Mouse (Mus musculus) splenic B cell, adult 2 months (primary cell): ENCODE measurements at regions not wholly inside any gene's neighbourhood (a gene's known extent, or its start where the extent isn't known, plus 50 kb on each side); places are given as distances from the start of the nearest gene placed in this dataset.
A peak's percentile ranks its signal among the peaks of the same experiment; 100 is the strongest.

Experiments
- DNase-seq: peaks from one replicate; pipeline ENCODE4 v3.0.0-alpha.2; 2011; ENCODE audit warnings: low read depth, low spot score
- H3K27me3 ChIP-seq: 2 replicates; pipeline ENCODE4 v1.6.1; 2012; ENCODE audit warnings: mild to moderate bottlenecking, low read length, moderate library complexity, mixed read lengths; ENCODE audit not compliant: control insufficient read depth, poor library complexity, insufficient read depth, severe bottlenecking
- H3K36me3 ChIP-seq: 2 replicates; pipeline ENCODE4 v1.6.1; 2012; ENCODE audit warnings: mild to moderate bottlenecking, low read length, moderate library complexity, mixed read lengths; ENCODE audit not compliant: control insufficient read depth, poor library complexity, insufficient read depth, severe bottlenecking

GRCm38 (mm10) chr10:42107437-42108293, 89.4 kb upstream of the Armc2 start:
- no peak for DNase-seq
- Histone ChIP-seq H3K36me3 (no peaks in the 10 kb centered on the region), H3K27me3 (no peaks in the 10 kb centered on the region)

DNA sequence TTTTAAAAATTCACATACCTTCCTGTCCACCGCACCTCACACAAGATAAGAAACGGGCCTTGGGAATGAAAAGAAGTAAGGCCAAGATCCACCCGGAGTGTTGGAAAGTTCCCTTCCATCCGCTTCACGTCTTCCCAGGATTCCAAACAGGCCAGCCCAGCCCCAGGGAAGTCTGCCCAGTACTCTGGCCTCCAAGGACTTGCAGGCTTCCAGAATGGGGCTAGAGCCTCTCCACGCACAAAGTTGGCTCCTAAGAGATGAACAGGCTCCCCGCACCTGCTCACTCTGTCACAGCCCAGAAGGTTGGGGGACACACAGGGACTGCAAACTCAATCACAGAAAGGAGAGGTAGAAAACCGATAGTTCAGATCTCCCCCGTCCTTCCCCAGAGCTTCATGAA, 88.4 kb upstream of the Armc2 start:
- Histone ChIP-seq H3K36me3 (no peaks in the 10 kb centered on the region), H3K27me3 (no peaks in the 10 kb centered on the region)
- no peak for DNase-seq

DNA sequence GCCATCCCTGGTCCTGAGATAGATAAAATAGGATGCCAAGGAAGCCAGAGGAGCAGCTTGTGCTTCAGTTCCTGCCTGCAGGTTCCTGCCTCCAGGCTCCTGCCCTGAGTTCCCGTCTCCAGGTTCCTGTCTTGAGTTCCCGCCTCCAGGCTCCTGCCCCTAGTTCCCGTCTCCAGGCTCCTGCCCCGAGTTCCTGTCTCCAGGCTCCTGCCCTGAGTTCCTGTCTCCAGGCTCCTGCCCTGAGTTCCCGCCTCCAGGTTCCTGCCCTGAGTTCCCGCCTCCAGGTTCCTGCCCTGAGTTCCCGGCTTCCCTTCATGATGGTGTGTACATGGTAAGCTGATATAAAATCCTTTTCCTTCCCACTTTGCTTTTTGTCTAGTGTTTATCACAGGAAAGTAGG, 86.8 kb upstream of the Armc2 start:
- no peak for DNase-seq
- H3K36me3 ChIP-seq, result no peaks in the 10 kb centered on the region

GRCm38 (mm10) chr10:42102320-42102719, 84.1 kb upstream of the Armc2 start:
- DNase-seq, result no peak
- Histone ChIP-seq H3K27me3 (no peaks in the 10 kb centered on the region), H3K36me3 (no peaks in the 10 kb centered on the region)

More for the DNA sequence above, 86.8 kb upstream of the Armc2 start:
- H3K27me3 ChIP-seq, result no peaks in the 10 kb centered on the region

DNA sequence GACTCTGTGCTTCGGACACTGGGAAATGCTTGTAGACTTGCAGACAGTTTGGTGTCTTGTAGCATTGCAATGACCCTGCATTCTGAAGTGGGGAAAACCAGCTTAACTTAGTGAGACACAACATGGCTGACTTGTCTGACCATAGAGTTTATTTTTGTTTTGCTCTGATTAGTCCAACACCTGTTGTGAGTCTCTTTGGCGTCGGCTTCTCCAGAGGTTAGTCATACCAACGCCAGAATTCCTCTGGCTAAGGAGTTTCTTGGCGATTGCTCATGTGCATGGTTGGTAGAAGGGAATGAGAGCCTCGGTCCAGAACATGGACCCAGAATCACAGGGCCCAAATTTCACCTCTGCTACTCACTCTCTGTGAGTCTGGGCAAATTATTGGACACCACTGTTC, 82.9 kb upstream of the Armc2 start:
- H3K27me3 ChIP-seq, result no peaks in the 10 kb centered on the region
- no peak for DNase-seq
- no peaks in the 10 kb centered on the region for H3K36me3 ChIP-seq

DNA sequence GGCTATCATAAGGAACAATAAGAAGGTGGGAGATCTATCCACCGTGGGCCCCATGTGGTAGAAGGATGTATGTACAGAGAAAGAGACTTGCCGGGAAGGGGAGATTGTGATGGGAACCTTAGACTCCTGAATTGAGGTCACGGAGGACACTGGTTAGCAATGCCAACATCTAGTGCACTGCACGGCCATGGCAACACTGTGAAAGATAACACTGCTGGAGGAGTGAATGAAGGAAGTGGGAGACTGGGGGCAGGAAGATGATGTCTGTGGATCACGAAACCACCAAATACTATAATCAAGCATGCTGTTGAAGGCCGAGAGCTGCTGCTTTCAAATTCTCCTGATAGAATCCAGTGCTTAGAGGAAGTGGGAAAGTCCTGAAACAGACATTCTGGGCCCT, 78.7 kb upstream of the Armc2 start:
- DNase-seq, result no peak
- Histone ChIP-seq H3K27me3 (no peaks in the 10 kb centered on the region), H3K36me3 (no peaks in the 10 kb centered on the region)

DNA sequence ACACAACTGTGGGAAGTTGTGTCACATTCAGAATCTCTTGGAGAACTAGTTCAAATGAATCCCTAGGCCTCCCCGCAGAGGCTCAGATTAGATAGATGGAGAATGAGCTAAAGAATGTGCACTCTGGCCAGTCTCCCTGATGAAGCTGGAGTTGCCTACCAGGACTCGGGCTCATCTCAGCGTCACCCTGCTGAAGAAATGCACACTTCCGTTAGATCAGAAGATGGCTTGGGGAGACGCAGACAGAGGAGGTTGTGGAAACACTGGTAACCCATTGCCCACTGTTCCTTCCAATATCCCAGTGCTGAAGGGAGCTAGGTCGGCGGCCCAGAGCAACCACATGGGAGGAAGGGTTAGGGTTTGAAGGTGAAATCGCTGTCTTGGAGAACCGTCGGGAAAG, 77.7 kb upstream of the Armc2 start:
- no peak for DNase-seq
- H3K36me3 ChIP-seq, result no peaks in the 10 kb centered on the region
- no peaks in the 10 kb centered on the region for H3K27me3 ChIP-seq

- DNase-seq, result no peak
- H3K36me3 ChIP-seq, result no peaks in the 10 kb centered on the region
- no peaks in the 10 kb centered on the region for H3K27me3 ChIP-seq
Observed at GRCm38 (mm10) chr10:42094274-42095000, 76.2 kb upstream of the Armc2 start.

GRCm38 (mm10) chr10:42093176-42093759, 75.0 kb upstream of the Armc2 start:
- Histone ChIP-seq H3K36me3 (no peaks in the 10 kb centered on the region), H3K27me3 (no peaks in the 10 kb centered on the region)
- DNase-seq, result no peak

DNA sequence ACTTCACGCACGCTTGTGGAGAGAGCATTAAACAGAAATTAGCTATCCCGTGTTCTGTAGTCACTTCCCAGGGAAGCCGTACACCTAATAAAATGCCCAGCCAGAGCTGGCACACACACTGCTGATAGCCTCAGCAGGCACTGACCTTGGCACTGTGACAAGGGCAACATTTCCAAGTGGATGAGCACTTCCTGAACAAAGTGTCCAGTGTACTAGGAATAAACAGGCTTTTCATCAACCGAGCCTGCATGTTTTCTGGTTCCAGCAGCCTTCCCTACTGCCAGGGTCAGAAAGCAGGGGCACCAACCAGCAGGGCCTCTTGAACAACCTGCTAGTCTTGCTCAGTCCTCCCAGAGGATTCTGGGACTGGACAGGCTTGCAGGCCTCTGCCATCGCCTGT, 74.3 kb upstream of the Armc2 start:
- no peaks in the 10 kb centered on the region for H3K36me3 ChIP-seq
- no peak for DNase-seq
- H3K27me3 ChIP-seq, result no peaks in the 10 kb centered on the region

DNA sequence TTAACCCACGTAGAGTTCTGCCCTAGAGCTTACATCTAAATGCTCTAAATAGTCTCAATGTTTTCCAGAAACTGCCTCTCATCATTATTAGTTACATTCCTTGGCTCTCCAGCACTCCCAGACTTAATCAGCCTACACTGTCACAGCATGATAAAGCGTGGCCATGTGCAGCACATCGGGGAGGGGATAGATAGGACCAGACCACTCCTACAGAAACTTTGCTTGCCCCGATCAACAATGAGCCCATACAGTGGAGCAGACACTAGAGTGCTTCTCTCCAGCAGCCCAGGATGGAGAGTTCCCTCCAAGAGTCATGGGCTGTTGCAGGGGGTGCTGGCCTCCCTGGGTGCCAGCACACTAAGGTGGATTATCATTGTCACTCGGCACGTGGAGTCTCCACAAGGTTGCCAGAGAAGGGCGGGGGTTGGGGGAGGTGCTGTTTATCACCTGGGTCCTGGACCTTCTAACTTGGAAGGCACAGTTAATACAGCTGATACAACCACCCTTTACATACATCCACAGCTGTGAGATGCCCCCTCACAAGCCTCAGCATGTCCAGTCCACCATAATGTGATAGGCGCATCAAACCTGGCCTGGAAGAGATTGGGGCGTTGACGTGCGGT, 73.4 kb upstream of the Armc2 start:
- DNase-seq, result no peak
- Histone ChIP-seq H3K36me3 (no peaks in the 10 kb centered on the region), H3K27me3 (no peaks in the 10 kb centered on the region)

DNA sequence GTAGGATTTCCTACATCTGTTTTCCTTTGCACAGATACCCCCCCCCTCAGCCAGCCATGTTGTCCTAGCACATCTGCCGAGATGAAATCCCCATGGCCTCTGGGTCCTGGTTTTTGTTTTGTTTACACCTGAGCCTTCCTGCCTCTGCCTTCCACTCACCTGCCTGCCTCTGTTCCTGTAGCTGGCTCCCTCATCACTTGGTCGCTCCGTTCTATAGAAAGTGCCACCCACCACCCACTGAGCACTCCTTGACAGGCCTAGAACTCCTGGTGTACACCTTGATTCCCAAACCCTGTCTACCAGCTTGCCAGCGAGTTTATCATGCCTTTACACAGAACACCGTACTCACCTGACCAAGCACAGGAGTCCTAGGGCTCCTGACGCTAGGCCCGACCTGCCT, 72.6 kb upstream of the Armc2 start:
- no peak for DNase-seq
- H3K36me3 ChIP-seq, result no peaks in the 10 kb centered on the region
- no peaks in the 10 kb centered on the region for H3K27me3 ChIP-seq

DNA sequence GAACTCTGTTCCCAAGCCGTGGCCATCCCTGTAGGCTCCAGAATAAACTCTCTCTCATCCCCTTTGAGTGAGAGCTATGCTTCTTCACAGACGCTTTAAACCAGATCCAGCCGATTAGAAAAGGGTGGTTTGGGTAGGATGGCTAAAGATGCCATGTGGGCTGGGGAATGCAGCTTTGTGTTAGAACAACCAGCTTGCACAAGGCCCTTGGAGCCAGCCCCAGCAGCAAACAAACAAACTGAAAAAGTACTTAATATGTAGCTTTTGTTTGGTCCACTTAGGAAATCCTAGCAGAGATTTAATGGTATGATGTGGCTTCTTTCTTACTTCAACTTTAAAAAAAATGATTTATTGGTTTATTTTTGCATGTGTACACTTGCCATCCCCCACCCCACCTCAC, 71.9 kb upstream of the Armc2 start:
- H3K36me3 ChIP-seq, result no peaks in the 10 kb centered on the region
- no peak for DNase-seq
- no peaks in the 10 kb centered on the region for H3K27me3 ChIP-seq

DNA sequence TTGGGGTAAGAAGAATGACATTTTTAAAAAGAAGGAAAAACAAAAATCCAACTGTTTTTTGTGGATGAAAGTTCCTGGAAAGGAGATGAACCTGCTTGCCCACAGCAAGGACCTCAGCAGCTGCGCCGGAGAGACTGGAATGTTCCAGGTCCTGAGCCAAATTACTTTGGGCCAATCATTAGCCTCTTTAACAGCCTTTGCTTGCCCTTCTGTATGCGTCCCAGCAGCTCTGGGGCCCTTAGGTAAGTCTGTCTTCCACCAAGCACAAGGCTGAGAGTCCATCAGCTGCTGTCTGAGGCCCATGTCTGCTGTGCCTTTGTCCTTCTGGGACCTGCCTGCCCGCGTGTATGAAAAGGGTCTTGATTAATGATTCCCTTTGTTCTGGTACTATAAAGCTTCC, 71.4 kb upstream of the Armc2 start:
- no peaks in the 10 kb centered on the region for H3K36me3 ChIP-seq
- H3K27me3 ChIP-seq, result no peaks in the 10 kb centered on the region
- DNase-seq, result no peak

GRCm38 (mm10) chr10:42089235-42089625, 71.0 kb upstream of the Armc2 start:
- H3K27me3 ChIP-seq, result no peaks in the 10 kb centered on the region
- peak; percentile 4 for DNase-seq
- no peaks in the 10 kb centered on the region for H3K36me3 ChIP-seq
